Mouse (Mus musculus) midbrain, embryonic 10.5 days (tissue): ENCODE measurements around the gene Wdr35. TPM values are rescaled to one million over a fixed set of nuclear protein-coding genes. Genes with fewer than 3 reads are reported as not detected.

Source experiments
- DNase-seq: peaks from one replicate; pipeline ENCODE4 v3.0.0-alpha.2; 2017; ENCODE audit warnings: low spot score
- H3K27ac ChIP-seq: fragments of 300-500 bp; sonication (generic); replicated peaks from 2 replicates; pipeline ENCODE4 v1.5.1; 2016; ENCODE audit warnings: mild to moderate bottlenecking
- H3K27me3 ChIP-seq: fragments of 300-500 bp; sonication (generic); 2 replicates; pipeline ENCODE4 v1.6.1; 2016; ENCODE audit warnings: low read depth, mild to moderate bottlenecking; ENCODE audit not compliant: poor library complexity, severe bottlenecking
- H3K36me3 ChIP-seq: fragments of 300-500 bp; sonication (generic); 2 replicates; pipeline ENCODE4 v1.6.1; 2016; ENCODE audit warnings: mild to moderate bottlenecking, moderate library complexity
- H3K4me1 ChIP-seq: fragments of 300-500 bp; sonication (generic); 2 replicates; pipeline ENCODE4 v1.6.1; 2016
- H3K4me3 ChIP-seq: fragments of 300-500 bp; sonication (generic); 2 replicates; pipeline ENCODE4 v1.5.1; 2016; ENCODE audit warnings: mild to moderate bottlenecking, moderate library complexity
- H3K9me3 ChIP-seq: fragments of 300-500 bp; sonication (generic); replicated peaks from 2 replicates; pipeline ENCODE4 v1.6.1; 2016; ENCODE audit warnings: mild to moderate bottlenecking
- WGBS: fragments of 180-500 bp; shearing (Covaris S2); methylation state at CpG from one replicate; pipeline ENCODE4 v1.1.7; 2016; 5-methylcytosine and 5-hydroxymethylcytosine counted together
- polyA plus RNA-seq: library from polyadenylated mRNA; unstranded; fragments of >200 nt; fragmentation: Nextera tagmentation; extraction: Ambion mirVana; gene quantifications from 2 replicates; pipeline ENCODE4 v1.2.1, GENCODE M21; 2016

Gene Wdr35
- polyA plus RNA-seq, 1 experiment from 2014 or later: 24.7 TPM

DNA sequence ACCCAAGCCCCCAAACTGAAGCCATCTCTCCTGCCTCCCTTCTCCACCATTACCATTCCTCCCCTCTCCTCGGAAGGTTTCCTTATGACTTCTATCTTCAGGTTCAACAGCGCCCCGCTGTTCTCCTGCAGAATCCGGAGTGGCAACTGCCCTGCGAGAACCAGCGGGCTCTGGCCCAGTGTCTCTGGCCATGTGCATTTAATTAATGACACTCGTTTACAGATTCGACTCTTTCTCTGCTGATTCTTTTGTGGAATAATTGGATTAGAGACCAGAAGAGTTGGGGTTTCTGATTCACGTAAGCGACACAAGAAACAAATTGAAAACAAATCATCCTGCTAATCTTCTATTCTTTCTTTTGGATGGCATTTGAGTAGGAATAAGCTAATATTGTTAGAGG, 20.6 kb upstream of the Wdr35 start:
- no peak for DNase-seq
- 58% methylated on average over 10 of the region's 10 CpGs for WGBS
- H3K27me3 ChIP-seq: peaks cover 22% of the 10 kb centered on the region
- peaks cover 5% of the 10 kb centered on the region for H3K4me1 ChIP-seq
- H3K36me3 ChIP-seq: no peaks in the 10 kb centered on the region
- H3K4me3 ChIP-seq: no peak overlapping the region
- no peak overlapping the region for H3K27ac ChIP-seq
- no peaks in the 10 kb centered on the region for H3K9me3 ChIP-seq

GRCm38 (mm10) chr12:8954161-8954561, 19.5 kb upstream of the Wdr35 start:
- 62% methylated on average over 9 of the region's 9 CpGs for WGBS
- peaks cover 12% of the 10 kb centered on the region for H3K27me3 ChIP-seq
- H3K9me3 ChIP-seq: no peaks in the 10 kb centered on the region
- H3K36me3 ChIP-seq: no peaks in the 10 kb centered on the region
- H3K4me3 ChIP-seq: no peak overlapping the region
- no peaks in the 10 kb centered on the region for H3K4me1 ChIP-seq
- DNase-seq: no peak
- no peak overlapping the region for H3K27ac ChIP-seq

GRCm38 (mm10) chr12:8961607-8962316, 11.9 kb upstream of the Wdr35 start:
- H3K4me1 ChIP-seq: no peaks in the 10 kb centered on the region
- H3K4me3 ChIP-seq: no peak overlapping the region
- no peaks in the 10 kb centered on the region for H3K27me3 ChIP-seq
- no peaks in the 10 kb centered on the region for H3K9me3 ChIP-seq
- no peaks in the 10 kb centered on the region for H3K36me3 ChIP-seq
- DNase-seq: no peak
- no peak overlapping the region for H3K27ac ChIP-seq
- WGBS: 78% methylated on average over 9 of the region's 9 CpGs

DNA sequence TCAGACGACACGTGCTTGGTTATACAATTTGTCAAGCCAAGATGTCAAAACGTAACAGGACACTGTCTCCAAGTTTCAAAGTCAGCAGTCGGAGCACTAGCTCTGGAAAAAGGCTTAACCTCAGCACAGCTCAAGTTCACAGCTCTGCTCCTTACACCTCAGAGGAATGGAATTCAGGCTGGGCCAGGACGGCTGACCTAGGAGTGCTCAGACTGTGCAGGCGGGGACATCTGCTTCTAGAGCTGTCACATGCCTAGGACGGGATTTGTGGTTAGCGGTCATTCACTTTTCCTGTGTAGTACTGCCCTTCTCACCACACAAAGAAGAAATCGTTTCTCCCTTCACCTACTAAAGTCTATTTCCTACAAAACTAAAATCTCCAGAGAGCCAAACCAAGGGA, 3.9 kb upstream of the Wdr35 start:
- peaks cover 16% of the 10 kb centered on the region for H3K4me1 ChIP-seq
- H3K27me3 ChIP-seq: peaks cover 7% of the 10 kb centered on the region; the same call in 1 of the 2 replicates
- WGBS: 55% methylated on average over 9 of the region's 9 CpGs
- no peaks in the 10 kb centered on the region for H3K9me3 ChIP-seq
- no peaks in the 10 kb centered on the region for H3K36me3 ChIP-seq
- no peak overlapping the region for H3K27ac ChIP-seq
- no peak overlapping the region for H3K4me3 ChIP-seq
- DNase-seq: peak; percentile 34

GRCm38 (mm10) chr12:8975076-8975475, 1.4 kb downstream of the Wdr35 start:
- Histone ChIP-seq H3K27ac (no peak overlapping the region), H3K27me3 (peaks cover 7% of the 10 kb centered on the region; the same call in 1 of the 2 replicates), H3K4me1 (peaks cover 17% of the 10 kb centered on the region), H3K36me3 (peaks cover 25% of the 10 kb centered on the region), H3K9me3 (no peaks in the 10 kb centered on the region), H3K4me3 (peak overlapping the region; percentile 67; the same call in 1 of the 2 replicates)
- WGBS: 92% methylated on average over 3 of the region's 3 CpGs
- DNase-seq: no peak

- DNase-seq: no peak
- 83% methylated on average over 8 of the region's 8 CpGs for WGBS
- no peaks in the 10 kb centered on the region for H3K27me3 ChIP-seq
- peaks cover 24% of the 10 kb centered on the region for H3K36me3 ChIP-seq
- H3K4me3 ChIP-seq: no peak overlapping the region
- 0 out of 2 replicates have a peak overlapping the region, but pooled peaks have one; percentile 17 for H3K27ac ChIP-seq
- H3K9me3 ChIP-seq: no peaks in the 10 kb centered on the region
- no peaks in the 10 kb centered on the region for H3K4me1 ChIP-seq
Observed at GRCm38 (mm10) chr12:8993231-8993630, 19.5 kb downstream of the Wdr35 start.

DNA sequence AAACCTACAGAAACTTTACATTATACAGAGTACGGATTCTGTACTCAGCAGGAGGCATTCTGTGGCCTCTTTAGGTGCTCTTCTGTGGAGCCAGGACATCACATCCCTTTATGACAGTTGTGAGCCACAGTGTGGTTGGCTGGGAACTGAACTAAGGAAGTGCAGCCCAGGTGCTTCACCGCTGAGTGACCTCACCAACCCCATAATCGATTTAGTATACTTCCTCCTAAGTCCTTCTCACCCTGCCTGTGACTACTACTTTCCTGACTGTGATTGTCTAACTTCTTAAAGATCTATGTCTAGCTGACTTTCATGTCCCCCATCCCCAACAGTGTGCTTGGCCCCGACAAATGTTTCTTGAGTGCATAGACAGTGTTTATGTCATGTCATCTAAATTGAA, 24.6 kb downstream of the Wdr35 start:
- Histone ChIP-seq H3K4me3 (no peak overlapping the region), H3K36me3 (peaks cover 25% of the 10 kb centered on the region), H3K27me3 (no peaks in the 10 kb centered on the region), H3K9me3 (no peaks in the 10 kb centered on the region), H3K27ac (no peak overlapping the region), H3K4me1 (no peaks in the 10 kb centered on the region)
- no peak for DNase-seq
- 97% methylated on average over 4 of the region's 4 CpGs for WGBS

DNA sequence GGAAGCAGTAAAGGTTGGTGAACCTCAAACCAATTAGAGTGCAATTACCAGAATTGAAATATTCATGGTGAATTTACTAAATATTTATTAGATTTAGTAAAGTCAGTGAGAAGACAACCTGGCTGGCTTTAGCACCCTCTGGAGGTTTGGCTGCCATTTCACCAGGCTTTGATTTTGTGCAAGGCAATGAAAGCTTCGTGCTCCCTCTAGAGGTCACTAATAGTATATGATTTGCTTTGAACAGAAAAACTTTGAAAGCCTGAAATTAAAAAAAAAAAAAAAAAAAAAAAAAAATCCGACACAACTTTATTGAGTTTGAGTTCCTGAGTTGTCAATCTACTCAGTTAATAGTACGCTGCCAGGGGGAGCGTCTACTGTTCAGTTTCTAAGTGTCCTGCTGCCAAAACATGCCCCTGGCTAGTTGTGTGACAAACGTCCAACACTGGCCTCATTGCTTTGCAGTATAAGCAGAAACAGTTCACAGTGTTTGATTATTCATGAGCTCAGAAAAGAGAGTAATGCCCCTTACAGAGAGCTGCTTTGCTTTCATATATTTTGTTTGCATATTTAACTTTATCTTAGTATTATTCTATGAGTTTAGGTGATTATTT, 28.5 kb downstream of the Wdr35 start:
- H3K36me3 ChIP-seq: peaks cover 16% of the 10 kb centered on the region
- WGBS: 24% methylated on average over 5 of the region's 5 CpGs
- H3K4me3 ChIP-seq: no peak overlapping the region
- H3K9me3 ChIP-seq: no peaks in the 10 kb centered on the region
- no peaks in the 10 kb centered on the region for H3K4me1 ChIP-seq
- H3K27me3 ChIP-seq: no peaks in the 10 kb centered on the region
- peak; percentile 42 for DNase-seq
- H3K27ac ChIP-seq: no peak overlapping the region

GRCm38 (mm10) chr12:9007146-9007545, 33.5 kb downstream of the Wdr35 start:
- H3K27me3 ChIP-seq: no peaks in the 10 kb centered on the region
- no peaks in the 10 kb centered on the region for H3K4me1 ChIP-seq
- no peaks in the 10 kb centered on the region for H3K9me3 ChIP-seq
- no peak for DNase-seq
- H3K36me3 ChIP-seq: peaks cover 5% of the 10 kb centered on the region; the same call in 1 of the 2 replicates
- no peak overlapping the region for H3K27ac ChIP-seq
- H3K4me3 ChIP-seq: no peak overlapping the region
- 72% methylated on average over 4 of the region's 4 CpGs for WGBS

- DNase-seq: no peak
- H3K36me3 ChIP-seq: peaks cover 10% of the 10 kb centered on the region
- WGBS: 95% methylated on average over 6 of the region's 6 CpGs
- H3K4me1 ChIP-seq: no peaks in the 10 kb centered on the region
- no peaks in the 10 kb centered on the region for H3K9me3 ChIP-seq
- no peak overlapping the region for H3K4me3 ChIP-seq
- H3K27ac ChIP-seq: no peak overlapping the region
- H3K27me3 ChIP-seq: no peaks in the 10 kb centered on the region
Observed at GRCm38 (mm10) chr12:9007811-9008210, 34.1 kb downstream of the Wdr35 start.

GRCm38 (mm10) chr12:9010311-9010710, 36.6 kb downstream of the Wdr35 start:
- Histone ChIP-seq H3K27ac (no peak overlapping the region), H3K4me3 (no peak overlapping the region), H3K27me3 (no peaks in the 10 kb centered on the region), H3K36me3 (peaks cover 19% of the 10 kb centered on the region), H3K4me1 (no peaks in the 10 kb centered on the region), H3K9me3 (no peaks in the 10 kb centered on the region)
- WGBS: 72% methylated on average over 4 of the region's 4 CpGs
- no peak for DNase-seq

GRCm38 (mm10) chr12:9016376-9016775, 42.7 kb downstream of the Wdr35 start:
- peaks cover 50% of the 10 kb centered on the region for H3K36me3 ChIP-seq
- no peaks in the 10 kb centered on the region for H3K9me3 ChIP-seq
- no peak for DNase-seq
- no peak overlapping the region for H3K4me3 ChIP-seq
- H3K4me1 ChIP-seq: no peaks in the 10 kb centered on the region
- no peaks in the 10 kb centered on the region for H3K27me3 ChIP-seq
- WGBS: 95% methylated on average over 9 of the region's 9 CpGs
- no peak overlapping the region for H3K27ac ChIP-seq

DNA sequence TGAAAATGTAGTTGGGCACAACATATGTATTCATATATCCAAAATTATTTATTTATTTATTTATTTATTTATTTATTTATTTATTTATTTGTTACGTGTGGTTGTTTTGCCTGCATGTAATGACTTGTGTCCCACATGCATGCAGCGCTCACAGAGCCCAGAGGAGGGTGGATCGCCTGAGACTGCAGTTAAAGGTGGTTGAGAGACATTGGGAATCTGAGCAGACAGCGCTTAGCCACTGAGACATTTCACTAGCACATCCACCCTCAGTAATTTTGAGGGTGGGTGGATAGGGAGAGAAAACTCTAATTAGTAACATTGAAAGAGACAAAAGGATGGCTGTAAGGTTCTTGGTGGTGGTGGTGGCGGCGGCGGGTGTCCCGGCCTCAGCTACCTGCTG, 46.7 kb downstream of the Wdr35 start:
- H3K9me3 ChIP-seq: no peaks in the 10 kb centered on the region
- no peaks in the 10 kb centered on the region for H3K27me3 ChIP-seq
- 93% methylated on average over 8 of the region's 8 CpGs for WGBS

More for the DNA sequence above, 46.7 kb downstream of the Wdr35 start:
- peaks cover 38% of the 10 kb centered on the region for H3K36me3 ChIP-seq
- no peak for DNase-seq
- no peaks in the 10 kb centered on the region for H3K4me1 ChIP-seq
- H3K4me3 ChIP-seq: no peak overlapping the region
- no peak overlapping the region for H3K27ac ChIP-seq
